ENCODE assay signal across 15 mouse cellular contexts in the genomic region with DNA sequence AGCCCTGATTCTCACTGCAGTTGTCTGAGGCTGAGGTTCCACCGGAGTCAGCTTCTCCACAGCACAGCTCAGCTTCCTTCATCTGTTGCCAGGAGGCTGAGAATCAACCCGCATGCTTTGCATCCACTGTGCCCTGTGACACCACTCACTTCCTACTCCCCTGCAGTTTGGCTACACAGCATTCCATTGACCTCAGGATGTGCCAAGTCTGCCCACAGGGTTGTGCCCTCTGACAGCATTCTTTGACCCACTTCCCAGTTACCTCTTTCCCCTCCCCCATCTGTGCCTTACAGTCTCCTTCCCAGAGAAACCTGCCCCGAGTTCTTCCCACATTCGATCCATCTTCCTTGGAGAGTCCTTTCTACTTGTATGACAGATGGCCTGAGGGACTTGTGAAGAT. TPM values are rescaled to one million over a fixed set of nuclear protein-coding genes. Genes with fewer than 3 reads are reported as not detected.
"Had no signal": no experiment of that assay in that cellular context is flagged by ENCODE, and none has a peak within 500 bp of the region (broad histone marks: within the 10 kb centered on the region; RNA-seq: fewer than 3 reads in every experiment).

No protein-coding gene starts in this region.

- H3K9me3 ChIP-seq: limb, embryonic 13.5 days; liver, embryonic 12.5 days; megakaryocyte, embryonic 14.5 days; midbrain, embryonic 12.5 days; stomach, embryonic 15.5 days had no signal

- DNase-seq: kidney, adult 8-10 months; left cerebral cortex, postnatal 4 days; lung, embryonic 14.5 days; lung, postnatal 10 days; lung, postnatal 4 days; right cerebral cortex, postnatal 14 days; thymus, adult 2 months; thymus, postnatal 25 days had no signal

- H3K9ac ChIP-seq: limb, embryonic 13.5 days; liver, embryonic 12.5 days; lung, embryonic 14.5 days; stomach, embryonic 15.5 days had no signal

- H3K36me3 ChIP-seq: limb, embryonic 13.5 days; liver, embryonic 12.5 days; stomach, embryonic 15.5 days had no signal

- H3K4me2 ChIP-seq: limb, embryonic 13.5 days; liver, embryonic 12.5 days; lung, embryonic 14.5 days; midbrain, embryonic 12.5 days; stomach, embryonic 15.5 days had no signal

- H3K4me3 ChIP-seq: limb, embryonic 13.5 days; liver, embryonic 12.5 days; megakaryocyte, embryonic 14.5 days; midbrain, embryonic 12.5 days; stomach, embryonic 15.5 days had no signal

- ATAC-seq: liver, embryonic 12.5 days had no signal

- H3K27ac ChIP-seq: limb, embryonic 13.5 days; liver, embryonic 12.5 days; midbrain, embryonic 12.5 days; stomach, embryonic 15.5 days had no signal

RNA-seq across cellular contexts. Expression of gene Lmtk3, which starts 1.3 kb away (rescaled TPM):
- polyA plus RNA-seq: liver, embryonic 16.5 days had no signal

RNA-seq across cellular contexts. Expression of gene Kcnj14, which starts 42.3 kb away (rescaled TPM):
- polyA plus RNA-seq: spleen, adult 2 months had no signal
